Mouse (Mus musculus): Measurements from ENCODE around the gene Arhgef12. TPM values are rescaled to one million over a fixed set of nuclear protein-coding genes. Genes with fewer than 3 reads are reported as not detected.
A peak's percentile ranks its signal among the peaks of the same experiment; 100 is the strongest.

Arhgef12 gene
- polyA plus RNA-seq, 1 experiment: 48.0 TPM

- Histone ChIP-seq H3K36me3 (ENCODE audit: control insufficient read depth, insufficient read depth, low read length) (peaks cover 18% of the 10 kb centered on the region), H3K27ac (ENCODE audit: insufficient read depth, low read depth, low read length) (no peak overlapping the region), H3K27me3 (replicated peaks; ENCODE audit: control insufficient read depth, insufficient read depth, low read length) (no peaks in the 10 kb centered on the region), H3K4me1 (ENCODE audit: control insufficient read depth, insufficient read depth, low read length) (peaks cover 8% of the 10 kb centered on the region), H3K4me3 (ENCODE audit: insufficient read depth, low read depth, low read length) (no peak overlapping the region)
- WGBS: 88% methylated on average over 1 of the region's 1 CpGs
- DNase-seq: peak; percentile 82
- TF ChIP-seq CTCF (conservative IDR thresholded peaks at IDR 0.05; ENCODE audit: insufficient read depth, insufficient read length, low read depth, low read length) (no peak), POLR2A (IDR thresholded peaks at IDR 0.05; ENCODE audit: low read depth, low read length) (no peak)
Observed at GRCm38 (mm10) chr9:43000070-43000469, 107.0 kb downstream of the Arhgef12 start.

GRCm38 (mm10) chr9:42997526-42997925 lies 109.5 kb downstream of the Arhgef12 start:
- H3K27me3 ChIP-seq (replicated peaks; ENCODE audit: control insufficient read depth, insufficient read depth, low read length): no peaks in the 10 kb centered on the region
- WGBS: 88% methylated on average over 6 of the region's 6 CpGs
- H3K4me3 ChIP-seq (ENCODE audit: insufficient read depth, low read depth, low read length): no peak overlapping the region
- H3K27ac ChIP-seq (ENCODE audit: insufficient read depth, low read depth, low read length): no peak overlapping the region
- peaks cover 17% of the 10 kb centered on the region for H3K36me3 ChIP-seq (ENCODE audit: control insufficient read depth, insufficient read depth, low read length)
- H3K4me1 ChIP-seq (ENCODE audit: control insufficient read depth, insufficient read depth, low read length): peaks cover 8% of the 10 kb centered on the region
- TF ChIP-seq CTCF (conservative IDR thresholded peaks at IDR 0.05; ENCODE audit: insufficient read depth, insufficient read length, low read depth, low read length) (no peak), POLR2A (IDR thresholded peaks at IDR 0.05; ENCODE audit: low read depth, low read length) (no peak)
- no peak for DNase-seq

- no peaks in the 10 kb centered on the region for H3K27me3 ChIP-seq (replicated peaks; ENCODE audit: control insufficient read depth, insufficient read depth, low read length)
- no peaks in the 10 kb centered on the region; the same call in 1 of the 2 replicates for H3K4me1 ChIP-seq (ENCODE audit: control insufficient read depth, insufficient read depth, low read length)
- no peak overlapping the region for H3K27ac ChIP-seq (ENCODE audit: insufficient read depth, low read depth, low read length)
- no peak overlapping the region for H3K4me3 ChIP-seq (ENCODE audit: insufficient read depth, low read depth, low read length)
- peaks cover 19% of the 10 kb centered on the region for H3K36me3 ChIP-seq (ENCODE audit: control insufficient read depth, insufficient read depth, low read length)
- TF ChIP-seq POLR2A (IDR thresholded peaks at IDR 0.05; ENCODE audit: low read depth, low read length) (no peak), CTCF (conservative IDR thresholded peaks at IDR 0.05; ENCODE audit: insufficient read depth, insufficient read length, low read depth, low read length) (no peak)
- no peak for DNase-seq
- 87% methylated on average over 11 of the region's 11 CpGs for WGBS
Observed at GRCm38 (mm10) chr9:42995298-42995697, 111.7 kb downstream of the Arhgef12 start.

GRCm38 (mm10) chr9:42994708-42995107 lies 112.3 kb downstream of the Arhgef12 start:
- peaks cover 18% of the 10 kb centered on the region for H3K36me3 ChIP-seq (ENCODE audit: control insufficient read depth, insufficient read depth, low read length)
- no peak for DNase-seq

GRCm38 (mm10) chr9:42993659-42994058 lies 113.4 kb downstream of the Arhgef12 start:
- no peak overlapping the region for H3K27ac ChIP-seq (ENCODE audit: insufficient read depth, low read depth, low read length)
- no peaks in the 10 kb centered on the region for H3K27me3 ChIP-seq (replicated peaks; ENCODE audit: control insufficient read depth, insufficient read depth, low read length)
- no peak overlapping the region for H3K4me3 ChIP-seq (ENCODE audit: insufficient read depth, low read depth, low read length)
- 94% methylated on average over 4 of the region's 4 CpGs for WGBS
- no peaks in the 10 kb centered on the region for H3K4me1 ChIP-seq (ENCODE audit: control insufficient read depth, insufficient read depth, low read length)
- H3K36me3 ChIP-seq (ENCODE audit: control insufficient read depth, insufficient read depth, low read length): peaks cover 21% of the 10 kb centered on the region
- TF ChIP-seq POLR2A (IDR thresholded peaks at IDR 0.05; ENCODE audit: low read depth, low read length) (no peak), CTCF (conservative IDR thresholded peaks at IDR 0.05; ENCODE audit: insufficient read depth, insufficient read length, low read depth, low read length) (no peak)
- DNase-seq: no peak

More at GRCm38 (mm10) chr9:42994708-42995107, 112.3 kb downstream of the Arhgef12 start:
- Histone ChIP-seq H3K27ac (ENCODE audit: insufficient read depth, low read depth, low read length) (no peak overlapping the region), H3K4me3 (ENCODE audit: insufficient read depth, low read depth, low read length) (no peak overlapping the region), H3K27me3 (replicated peaks; ENCODE audit: control insufficient read depth, insufficient read depth, low read length) (no peaks in the 10 kb centered on the region), H3K4me1 (ENCODE audit: control insufficient read depth, insufficient read depth, low read length) (no peaks in the 10 kb centered on the region)
- 73% methylated on average over 4 of the region's 4 CpGs for WGBS
- TF ChIP-seq CTCF (conservative IDR thresholded peaks at IDR 0.05; ENCODE audit: insufficient read depth, insufficient read length, low read depth, low read length) (no peak), POLR2A (IDR thresholded peaks at IDR 0.05; ENCODE audit: low read depth, low read length) (no peak)

GRCm38 (mm10) chr9:42987988-42988387 lies 119.1 kb downstream of the Arhgef12 start:
- Histone ChIP-seq H3K27me3 (replicated peaks; ENCODE audit: control insufficient read depth, insufficient read depth, low read length) (no peaks in the 10 kb centered on the region), H3K4me3 (ENCODE audit: insufficient read depth, low read depth, low read length) (no peak overlapping the region), H3K36me3 (ENCODE audit: control insufficient read depth, insufficient read depth, low read length) (peaks cover 26% of the 10 kb centered on the region), H3K4me1 (ENCODE audit: control insufficient read depth, insufficient read depth, low read length) (no peaks in the 10 kb centered on the region), H3K27ac (ENCODE audit: insufficient read depth, low read depth, low read length) (no peak overlapping the region)
- 65% methylated on average over 4 of the region's 4 CpGs for WGBS
- TF ChIP-seq CTCF (conservative IDR thresholded peaks at IDR 0.05; ENCODE audit: insufficient read depth, insufficient read length, low read depth, low read length): no peak
- TF ChIP-seq POLR2A (IDR thresholded peaks at IDR 0.05; ENCODE audit: low read depth, low read length): no peak
- DNase-seq: no peak

GRCm38 (mm10) chr9:42968894-42969521 lies 138.0 kb downstream of the Arhgef12 start:
- Histone ChIP-seq H3K36me3 (ENCODE audit: control insufficient read depth, insufficient read depth, low read length) (peaks cover 17% of the 10 kb centered on the region), H3K4me3 (ENCODE audit: insufficient read depth, low read depth, low read length) (no peak overlapping the region), H3K4me1 (ENCODE audit: control insufficient read depth, insufficient read depth, low read length) (no peaks in the 10 kb centered on the region), H3K27me3 (replicated peaks; ENCODE audit: control insufficient read depth, insufficient read depth, low read length) (no peaks in the 10 kb centered on the region), H3K27ac (ENCODE audit: insufficient read depth, low read depth, low read length) (no peak overlapping the region)
- WGBS: 76% methylated on average over 11 of the region's 11 CpGs
- TF ChIP-seq CTCF (conservative IDR thresholded peaks at IDR 0.05; ENCODE audit: insufficient read depth, insufficient read length, low read depth, low read length) (no peak), POLR2A (IDR thresholded peaks at IDR 0.05; ENCODE audit: low read depth, low read length) (no peak)
- DNase-seq: no peak

All from kidney, adult 2 months (tissue).